Mouse (Mus musculus): ENCODE results near the gene Zfp39. TPM values are rescaled to one million over a fixed set of nuclear protein-coding genes. Genes with fewer than 3 reads are reported as not detected.
A peak's percentile ranks its signal among the peaks of the same experiment; 100 is the strongest.
"Not testable (repeated sequence)": the region's sequence is repeated elsewhere in the genome, so short reads cannot be mapped to it uniquely, and the experiment has no call there.

Gene Zfp39
- total and polyA plus RNA-seq, 3 experiments, result 0.88 to 3.7 (median 2.9) TPM

- TF ChIP-seq POLR2A (IDR thresholded peaks at IDR 0.05; ENCODE audit: insufficient read depth, low read depth, low read length) (peak; percentile 83), CTCF (IDR thresholded peaks at IDR 0.05) (no peak), EP300 (IDR thresholded peaks at IDR 0.05; ENCODE audit: insufficient read depth, low read depth, low read length) (0 out of 2 replicates have a peak, but pooled peaks have one; percentile 37)
- Histone ChIP-seq H3K4me1 (ENCODE audit: control insufficient read depth, insufficient read depth, low read length) (peaks cover 2% of the 10 kb centered on the region), H3K4me3 (peak within 1 kb of the TSS; percentile 73), H3K27me3 (ENCODE audit: control insufficient read depth, insufficient read depth, low read length) (no peaks in the 10 kb centered on the region), H3K79me2 (replicated peaks; ENCODE audit: control insufficient read depth, insufficient read depth, low read length) (no peaks in the 10 kb centered on the region), H3K27ac (peak within 1 kb of the TSS; percentile 65), H3K36me3 (ENCODE audit: control insufficient read depth, insufficient read depth, low read length) (no peaks in the 10 kb centered on the region), H3K9ac (ENCODE audit: low read depth, low read length) (peak within 1 kb of the TSS; percentile 97)
- DNase-seq, result peak; percentile 80 to 89
- intact Hi-C loops (cut with DNase I), result loop anchor here (5.0 kb wide), 1 partner anchor 55 kb away; the partner anchor contains the start of gene Zfp39
- WGBS, result under 1% methylated on average over 24 of the region's 24 CpGs
Measured at GRCm38 (mm10) chr11:58846919-58847461, 57.0 kb downstream of the Zfp39 start, which contains the start of gene Gm12258. Gene Gm12258, plus strand, starts transcription at chr11:58847158.

DNA sequence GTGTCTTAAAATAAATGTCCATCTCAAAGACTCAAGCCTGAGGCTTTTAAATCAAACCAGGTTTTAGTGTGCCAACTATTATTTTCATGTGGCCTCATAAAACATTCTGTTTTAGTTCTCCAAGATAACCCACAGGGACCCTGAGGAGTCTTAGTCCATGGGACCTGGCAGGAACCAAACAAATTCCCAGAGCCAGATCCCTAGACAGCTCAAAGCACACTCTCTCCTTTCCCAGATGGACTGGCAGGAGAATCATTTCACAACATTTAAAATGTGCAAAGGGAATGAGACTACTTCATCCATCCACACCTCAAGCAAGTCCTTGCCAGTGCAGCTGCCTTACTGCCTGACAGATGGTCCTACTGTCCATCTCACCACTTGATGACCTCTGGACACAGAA, 65.1 kb downstream of the Zfp39 start, which contains the start of gene Olfr311:
Gene Olfr311, plus strand, starts transcription at position 301 of the 400 bp plus-strand sequence.
- H3K36me3 ChIP-seq (ENCODE audit: control insufficient read depth, insufficient read depth, low read length); H3K79me2 ChIP-seq (replicated peaks; ENCODE audit: control insufficient read depth, insufficient read depth, low read length); H3K4me1 ChIP-seq (ENCODE audit: control insufficient read depth, insufficient read depth, low read length); H3K27ac ChIP-seq; H3K4me3 ChIP-seq; H3K9ac ChIP-seq (ENCODE audit: low read depth, low read length); DNase-seq; H3K27me3 ChIP-seq (ENCODE audit: control insufficient read depth, insufficient read depth, low read length); intact Hi-C loops (cut with DNase I): not testable (repeated sequence)

Other genes starting within 250 kb of the Zfp39 start
- gene Olfr322, start 245.4 kb downstream of the Zfp39 start, total RNA-seq (2021), result not detected
- gene Olfr322, start 245.4 kb downstream of the Zfp39 start, polyA plus RNA-seq (2012; rRNA removed), result not detected in 2 replicates
- gene Olfr320, start 223.1 kb downstream of the Zfp39 start, total RNA-seq (2021), result not detected
- gene Olfr320, start 223.1 kb downstream of the Zfp39 start, polyA plus RNA-seq (2012; rRNA removed), result not detected in 2 replicates
- not detected for gene Olfr319, start 205.1 kb downstream of the Zfp39 start, total RNA-seq (2021)
- gene Olfr319, start 205.1 kb downstream of the Zfp39 start, polyA plus RNA-seq (2012; rRNA removed), result not detected in 2 replicates
- gene Olfr318, start 180.2 kb downstream of the Zfp39 start, total RNA-seq (2021), result not detected
- gene Olfr318, start 180.2 kb downstream of the Zfp39 start, polyA plus RNA-seq (2012; rRNA removed), result not detected in 2 replicates
- gene Olfr317, start 165.0 kb downstream of the Zfp39 start, total RNA-seq (2021), result not detected
- not detected in 2 replicates for gene Olfr317, start 165.0 kb downstream of the Zfp39 start, polyA plus RNA-seq (2012; rRNA removed)
- not detected for gene Olfr316, start 151.5 kb downstream of the Zfp39 start, total RNA-seq (2021)
- gene Olfr316, start 151.5 kb downstream of the Zfp39 start, polyA plus RNA-seq (2012; rRNA removed), result not detected in 2 replicates
- not detected for gene Olfr315, start 131.0 kb downstream of the Zfp39 start, total RNA-seq (2021)
- gene Olfr315, start 131.0 kb downstream of the Zfp39 start, polyA plus RNA-seq (2012; rRNA removed), result not detected in 2 replicates
- not detected for gene Olfr314, start 121.3 kb downstream of the Zfp39 start, total RNA-seq (2021)
- not detected in 2 replicates for gene Olfr314, start 121.3 kb downstream of the Zfp39 start, polyA plus RNA-seq (2012; rRNA removed)
- gene Fam183b, start 102.3 kb downstream of the Zfp39 start, total RNA-seq (2021), result not detected
- 0.76 and 0.78 TPM in 2 replicates for gene Fam183b, start 102.3 kb downstream of the Zfp39 start, polyA plus RNA-seq (2012; rRNA removed)
- not detected for gene Olfr313, start 89.2 kb downstream of the Zfp39 start, total RNA-seq (2021)
- not detected in 2 replicates for gene Olfr313, start 89.2 kb downstream of the Zfp39 start, polyA plus RNA-seq (2012; rRNA removed)
- not detected for gene Olfr312, start 75.0 kb downstream of the Zfp39 start, total RNA-seq (2021)
- gene Olfr312, start 75.0 kb downstream of the Zfp39 start, polyA plus RNA-seq (2012; rRNA removed), result not detected in 2 replicates
- gene Olfr311, start 65.0 kb downstream of the Zfp39 start, total RNA-seq (2021), result not detected
- not detected in 2 replicates for gene Olfr311, start 65.0 kb downstream of the Zfp39 start, polyA plus RNA-seq (2012; rRNA removed)
- gene Gm12258, start 57.1 kb downstream of the Zfp39 start, total RNA-seq (2021), result 1 to 10 TPM in 1 of 2 experiments, under 1 TPM in 1; 0.77 to 1.3 TPM
- gene Gm12258, start 57.1 kb downstream of the Zfp39 start, polyA plus RNA-seq (2012; rRNA removed), result 1.3 and 2.8 TPM in 2 replicates
- 1 to 10 TPM; 2.1 TPM for gene 2810021J22Rik, start 37.0 kb downstream of the Zfp39 start, total RNA-seq (2021)
- 3.1 TPM in 2 replicates for gene 2810021J22Rik, start 37.0 kb downstream of the Zfp39 start, polyA plus RNA-seq (2012; rRNA removed)
- gene Btnl10, start 13.7 kb upstream of the Zfp39 start, total RNA-seq (2021), result not detected
- gene Btnl10, start 13.7 kb upstream of the Zfp39 start, polyA plus RNA-seq (2012; rRNA removed), result 0.04 and 0.09 TPM in 2 replicates
- gene Rnf187, start 34.7 kb upstream of the Zfp39 start, total RNA-seq (2021), result 100 to 1,000 TPM; 164 to 177 TPM
- gene Rnf187, start 34.7 kb upstream of the Zfp39 start, polyA plus RNA-seq (2012; rRNA removed), result 182 and 190 TPM in 2 replicates
- 1 to 10 TPM in 1 of 2 experiments, under 1 TPM in 1; 0.81 to 1.1 TPM for gene Hist3h2ba, start 44.7 kb upstream of the Zfp39 start, total RNA-seq (2021)
- 0.67 and 1.5 TPM in 2 replicates for gene Hist3h2ba, start 44.7 kb upstream of the Zfp39 start, polyA plus RNA-seq (2012; rRNA removed)
- gene Hist3h2a, start 50.5 kb upstream of the Zfp39 start, total RNA-seq (2021), result 10 to 100 TPM; 13.6 to 14.0 TPM
- 12.6 and 15.4 TPM in 2 replicates for gene Hist3h2a, start 50.5 kb upstream of the Zfp39 start, polyA plus RNA-seq (2012; rRNA removed)
- gene Trim17, start 50.5 kb upstream of the Zfp39 start, total RNA-seq (2021), result under 1 TPM in 1 of 2 experiments, not detected in 1; 0.07 TPM
- 0.20 and 0.37 TPM in 2 replicates for gene Trim17, start 50.5 kb upstream of the Zfp39 start, polyA plus RNA-seq (2012; rRNA removed)
- gene Trim11, start 73.9 kb upstream of the Zfp39 start, total RNA-seq (2021), result 10 to 100 TPM; 11.9 to 14.0 TPM
- 14.3 and 19.4 TPM in 2 replicates for gene Trim11, start 73.9 kb upstream of the Zfp39 start, polyA plus RNA-seq (2012; rRNA removed)
- gene Obscn, start 232.2 kb upstream of the Zfp39 start, total RNA-seq (2021), result 100 to 1,000 TPM; 667 to 894 TPM
- gene Obscn, start 232.2 kb upstream of the Zfp39 start, polyA plus RNA-seq (2012; rRNA removed), result 315 and 368 TPM in 2 replicates